Mouse (Mus musculus) intestine, postnatal 0 days (tissue): ENCODE data around the gene Ankrd6. TPM values are rescaled to one million over a fixed set of nuclear protein-coding genes. Genes with fewer than 3 reads are reported as not detected.

Experiments
- ATAC-seq: fragments of 200-750 bp; cut with Nextera tagmentation; 2 replicates; pipeline ENCODE4 v1.8.0; 2017; ENCODE audit warnings: mild to moderate bottlenecking, moderate TSS enrichment, moderate library complexity
- H3K27ac ChIP-seq: fragments of 300-500 bp; sonication (generic); 2 replicates; pipeline ENCODE4 v1.5.1; 2014; ENCODE audit warnings: mild to moderate bottlenecking, low read depth, low read length, moderate library complexity
- H3K27me3 ChIP-seq: fragments of 300-500 bp; sonication (generic); replicated peaks from 2 replicates; pipeline ENCODE4 v1.6.1; 2014; ENCODE audit warnings: low read length, mixed read lengths; ENCODE audit not compliant: control insufficient read depth, insufficient read depth
- H3K36me3 ChIP-seq: fragments of 300-500 bp; sonication (generic); 2 replicates; pipeline ENCODE4 v1.6.1; 2014; ENCODE audit warnings: mild to moderate bottlenecking, moderate library complexity; ENCODE audit not compliant: control insufficient read depth, insufficient read depth
- H3K4me1 ChIP-seq: fragments of 300-500 bp; sonication (generic); replicated peaks from 2 replicates; pipeline ENCODE4 v1.6.1; 2014; ENCODE audit warnings: antibody characterized with exemption, low read length, mixed read lengths; ENCODE audit not compliant: control insufficient read depth, insufficient read depth
- H3K4me2 ChIP-seq: fragments of 300-500 bp; sonication (generic); replicated peaks from 2 replicates; pipeline ENCODE4 v1.6.1; 2014; ENCODE audit warnings: low read depth, mild to moderate bottlenecking, moderate library complexity
- H3K4me3 ChIP-seq: fragments of 300-500 bp; sonication (generic); 2 replicates; pipeline ENCODE4 v1.5.1; 2014; ENCODE audit warnings: low read depth, low read length
- H3K9ac ChIP-seq: fragments of 300-500 bp; sonication (generic); 2 replicates; pipeline ENCODE4 v1.6.1; 2014; ENCODE audit warnings: mild to moderate bottlenecking, low read depth, low read length
- H3K9me3 ChIP-seq: fragments of 300-500 bp; sonication (generic); 2 replicates; pipeline ENCODE4 v1.6.1; 2016; ENCODE audit warnings: mixed run types; ENCODE audit not compliant: control insufficient read depth
- CTCF ChIP-seq: sonication (generic); IDR thresholded peaks from 2 replicates; pipeline ENCODE4 v1.5.1; 2016; ENCODE audit warnings: low read depth, mild to moderate bottlenecking, control low read depth, antibody characterized with exemption, moderate library complexity
- WGBS: fragments of 180-500 bp; shearing (Covaris S2); extraction: QIAGEN DNeasy Blood & Tissue Kit; methylation state at CpG from one replicate; pipeline ENCODE4 v1.1.7; 2014; 5-methylcytosine and 5-hydroxymethylcytosine counted together
- polyA plus RNA-seq: library from polyadenylated mRNA; unstranded; fragments of >200 nt; fragmentation: Nextera tagmentation; extraction: Ambion mirVana; gene quantifications from 2 replicates; pipeline ENCODE4 v1.2.1, GENCODE M21; 2015

Gene Ankrd6
- polyA plus RNA-seq, 1 experiment from 2014 or later: 1.3 TPM

DNA sequence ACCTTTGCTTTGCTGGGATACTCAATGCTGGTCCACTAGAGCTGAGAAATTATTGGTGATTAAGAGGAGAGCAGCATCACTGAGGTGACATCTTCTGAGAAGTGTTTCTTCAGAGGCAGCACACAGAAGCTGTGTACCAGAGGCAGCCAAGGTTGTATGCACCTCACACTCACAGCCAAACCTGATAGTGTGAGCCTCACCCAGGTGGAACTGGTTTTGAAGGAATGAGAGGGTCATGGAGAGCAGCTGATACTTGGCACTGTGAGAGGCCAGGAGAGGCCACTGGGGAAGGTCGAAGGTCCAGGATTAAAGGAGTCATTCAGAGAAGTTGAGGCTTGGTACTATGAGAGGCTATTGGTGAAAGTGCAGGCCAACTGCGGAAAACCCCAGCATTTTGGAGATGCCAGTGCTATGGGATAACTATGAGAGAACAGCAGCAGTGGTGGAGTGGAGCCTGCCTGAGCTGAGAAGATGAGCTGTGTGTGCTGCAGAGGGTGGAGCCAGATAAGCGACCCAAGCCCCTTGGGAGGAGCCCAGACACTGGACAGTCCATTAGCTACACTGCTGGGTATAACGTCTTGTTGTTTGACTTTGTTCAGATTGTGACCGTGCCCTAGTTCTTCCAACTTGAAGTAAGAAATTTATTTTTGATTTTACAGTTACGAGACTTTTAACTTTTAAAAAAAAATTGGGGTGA lies 33.8 kb downstream of the Ankrd6 start:
- H3K4me2 ChIP-seq: no peak overlapping the region
- no peaks in the 10 kb centered on the region for H3K27me3 ChIP-seq
- 0 out of 2 replicates have a peak, but pooled peaks cover 4% of the 10 kb centered on the region for H3K4me1 ChIP-seq
- H3K4me3 ChIP-seq: no peak overlapping the region
- WGBS: 51% methylated on average over 6 of the region's 6 CpGs
- TF ChIP-seq CTCF: no peak
- no peaks in the 10 kb centered on the region for H3K36me3 ChIP-seq
- peak; percentile 63 for ATAC-seq
- no peak overlapping the region for H3K9ac ChIP-seq
- H3K9me3 ChIP-seq: no peaks in the 10 kb centered on the region
- H3K27ac ChIP-seq: no peak overlapping the region

DNA sequence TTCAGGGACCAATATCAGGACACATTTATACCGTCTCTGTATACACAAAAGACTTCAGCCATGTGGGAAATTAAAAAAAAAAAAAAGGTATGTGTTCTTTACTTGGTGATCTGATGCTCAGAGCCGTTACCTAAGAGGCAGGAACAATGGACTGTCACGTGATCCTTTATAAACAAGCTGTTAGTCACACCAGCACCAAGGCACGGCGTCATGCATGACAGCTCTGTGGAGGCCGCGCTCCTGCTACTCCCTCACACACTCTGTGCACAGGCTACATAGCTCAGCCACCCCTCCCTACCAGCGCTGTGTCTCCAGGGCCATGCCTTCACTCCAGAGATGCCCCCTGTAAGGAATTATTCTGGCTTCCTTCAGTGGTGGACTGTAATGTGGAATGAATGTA lies 34.7 kb downstream of the Ankrd6 start:
- Histone ChIP-seq H3K9ac (no peak overlapping the region), H3K9me3 (no peaks in the 10 kb centered on the region), H3K4me2 (no peak overlapping the region), H3K4me1 (0 out of 2 replicates have a peak, but pooled peaks cover 4% of the 10 kb centered on the region), H3K36me3 (no peaks in the 10 kb centered on the region), H3K27ac (no peak overlapping the region), H3K4me3 (no peak overlapping the region), H3K27me3 (no peaks in the 10 kb centered on the region)
- 0 out of 2 replicates have a peak, but pooled peaks have one; percentile 41 for ATAC-seq
- 32% methylated on average over 8 of the region's 8 CpGs for WGBS
- no peak for TF ChIP-seq CTCF

GRCm38 (mm10) chr4:32909996-32910395 lies 40.6 kb downstream of the Ankrd6 start:
- H3K27me3 ChIP-seq: no peaks in the 10 kb centered on the region
- WGBS: 91% methylated on average over 1 of the region's 1 CpGs
- no peak for ATAC-seq

DNA sequence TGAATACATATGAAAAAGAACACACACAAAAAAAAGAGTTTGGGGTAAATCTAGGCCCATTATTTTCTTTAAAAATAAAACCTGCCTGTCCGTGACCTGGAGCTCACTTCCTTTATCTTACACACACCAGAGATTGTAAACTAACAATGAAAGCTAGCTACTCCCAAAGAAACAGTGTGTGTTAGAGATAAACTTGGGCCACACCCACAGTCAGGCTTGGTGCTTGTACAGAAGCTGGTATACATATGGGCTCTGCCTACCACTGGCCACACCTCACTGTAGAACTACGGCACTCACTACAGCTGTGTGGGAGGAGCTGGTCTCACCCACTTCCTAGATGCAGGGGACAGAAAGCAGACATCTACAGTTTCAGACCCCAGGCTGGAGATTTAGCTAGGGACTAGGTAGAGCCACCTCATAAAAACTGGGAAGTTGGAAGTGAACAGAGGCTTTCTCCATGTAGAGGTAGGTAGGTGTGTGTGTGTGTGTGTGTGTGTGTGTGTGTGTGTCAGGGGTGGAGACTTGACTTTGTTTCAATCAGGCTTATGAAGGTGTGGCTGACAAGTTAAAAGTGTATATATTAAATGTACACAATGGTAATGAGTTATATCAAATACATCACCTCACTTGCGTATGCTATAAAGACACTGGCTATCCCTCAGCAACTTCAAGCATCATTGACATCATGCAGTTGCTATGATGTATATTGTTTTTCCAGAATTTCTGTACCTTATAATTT lies 41.2 kb downstream of the Ankrd6 start:
- 46% methylated on average over 3 of the region's 3 CpGs for WGBS
- Histone ChIP-seq H3K27me3 (no peaks in the 10 kb centered on the region), H3K4me1 (0 out of 2 replicates have a peak, but pooled peaks cover 3% of the 10 kb centered on the region), H3K9me3 (no peaks in the 10 kb centered on the region), H3K4me3 (no peak overlapping the region), H3K36me3 (no peaks in the 10 kb centered on the region), H3K27ac (no peak overlapping the region), H3K9ac (no peak overlapping the region), H3K4me2 (no peak overlapping the region)
- TF ChIP-seq CTCF: no peak
- peak; percentile 82 for ATAC-seq

More at GRCm38 (mm10) chr4:32909996-32910395, 40.6 kb downstream of the Ankrd6 start:
- Histone ChIP-seq H3K27ac (no peak overlapping the region), H3K4me2 (no peak overlapping the region), H3K4me1 (0 out of 2 replicates have a peak, but pooled peaks cover 3% of the 10 kb centered on the region), H3K4me3 (no peak overlapping the region), H3K36me3 (no peaks in the 10 kb centered on the region), H3K9ac (no peak overlapping the region), H3K9me3 (no peaks in the 10 kb centered on the region)
- no peak for TF ChIP-seq CTCF

DNA sequence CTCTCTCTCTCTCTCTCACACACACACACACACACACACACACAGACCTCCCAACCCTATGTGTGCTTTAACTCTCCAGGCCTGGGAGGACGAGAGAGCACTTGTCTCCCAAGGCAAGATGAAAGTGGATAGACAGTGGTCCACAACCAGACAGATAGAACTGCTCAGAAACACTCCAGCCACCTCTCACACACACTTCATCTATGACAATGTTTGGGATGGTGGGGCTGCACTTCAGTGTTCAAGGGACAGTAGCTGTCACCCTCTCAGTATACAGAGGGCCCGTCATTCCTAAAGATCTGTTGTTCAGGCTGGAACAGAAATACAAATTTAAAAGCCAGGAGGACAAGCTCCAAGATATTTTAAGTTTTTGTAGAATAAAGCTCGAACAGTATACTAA lies 43.0 kb downstream of the Ankrd6 start:
- Histone ChIP-seq H3K9ac (no peak overlapping the region), H3K9me3 (no peaks in the 10 kb centered on the region), H3K27ac (no peak overlapping the region), H3K4me1 (0 out of 2 replicates have a peak, but pooled peaks cover 3% of the 10 kb centered on the region), H3K4me2 (no peak overlapping the region), H3K4me3 (no peak overlapping the region), H3K36me3 (no peaks in the 10 kb centered on the region), H3K27me3 (no peaks in the 10 kb centered on the region)
- ATAC-seq: no peak
- TF ChIP-seq CTCF: no peak
- 78% methylated on average over 3 of the region's 3 CpGs for WGBS

DNA sequence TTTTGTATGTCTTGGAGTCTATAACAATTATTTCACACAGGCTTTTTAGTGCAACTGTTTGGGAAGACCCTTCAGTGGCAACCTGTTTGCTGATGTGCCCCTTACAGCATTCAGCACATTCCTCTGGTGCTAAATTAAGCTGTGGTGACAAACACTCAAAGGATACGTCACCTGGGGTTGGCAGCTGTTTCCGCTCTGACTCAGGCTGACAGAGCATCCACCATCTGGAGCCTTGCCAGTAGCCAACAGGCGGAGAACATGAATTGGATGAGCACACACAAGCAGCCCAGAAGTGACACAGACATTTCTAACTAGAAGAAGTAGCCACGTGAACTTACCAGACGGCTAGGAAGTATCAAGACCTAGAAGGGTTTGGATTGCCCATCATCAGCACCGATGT lies 44.0 kb downstream of the Ankrd6 start:
- Histone ChIP-seq H3K9ac (no peak overlapping the region), H3K9me3 (no peaks in the 10 kb centered on the region), H3K27ac (no peak overlapping the region), H3K4me3 (no peak overlapping the region), H3K4me1 (0 out of 2 replicates have a peak, but pooled peaks cover 3% of the 10 kb centered on the region), H3K4me2 (no peak overlapping the region), H3K27me3 (no peaks in the 10 kb centered on the region), H3K36me3 (no peaks in the 10 kb centered on the region)
- no peak for ATAC-seq
- WGBS: 61% methylated on average over 6 of the region's 6 CpGs
- no peak for TF ChIP-seq CTCF
